Mouse (Mus musculus) Patski (cell line): ENCODE data around the gene Rpa2. TPM values are rescaled to one million over a fixed set of nuclear protein-coding genes. Genes with fewer than 3 reads are reported as not detected.

Source experiments
- ATAC-seq: fragments of 100-300 bp; one replicate; pipeline ENCODE4 v1.8.0; 2021
- CTCF ChIA-PET: fragments of 350-600 bp; sonication (Branson Sonifier 250); formaldehyde crosslinking; loops from one replicate; lab custom pipeline; 2022; ENCODE audit warnings: inconsistent platforms; lab: Charles Lee
- POLR2A ChIA-PET: fragments of 350-600 bp; sonication (Branson Sonifier 250); formaldehyde crosslinking; loops from one replicate; lab custom pipeline; 2022; ENCODE audit warnings: antibody characterized with exemption, inconsistent platforms; lab: Charles Lee
- DNase-seq: peaks from one replicate; pipeline ENCODE4 v3.0.0-alpha.2; 2011; ENCODE audit warnings: low read depth, low spot score
- H3K27me3 ChIP-seq: fragments of 371-371 bp; one replicate; pipeline ENCODE4 v1.5.1; 2021
- CTCF ChIP-seq: fragments of 100-300 bp; IDR thresholded peaks from one replicate; pipeline ENCODE4 v1.5.1; 2021
- in situ Hi-C: fragments of 300-500 bp; cut with MboI; formaldehyde crosslinking; loops from 3 replicates; pipeline ENCODE4 v1.11.1; 2018; ENCODE audit warnings: low pct_unique_long_range_greater_than_20kb, mixed read lengths
- polyA plus RNA-seq: library from polyadenylated mRNA; unstranded; gene quantifications from one replicate; pipeline ENCODE4 v1.2.3, GENCODE M21; 2021

The Rpa2 gene
- polyA plus RNA-seq, 1 experiment from 2014 or later, result 15.5 TPM

DNA sequence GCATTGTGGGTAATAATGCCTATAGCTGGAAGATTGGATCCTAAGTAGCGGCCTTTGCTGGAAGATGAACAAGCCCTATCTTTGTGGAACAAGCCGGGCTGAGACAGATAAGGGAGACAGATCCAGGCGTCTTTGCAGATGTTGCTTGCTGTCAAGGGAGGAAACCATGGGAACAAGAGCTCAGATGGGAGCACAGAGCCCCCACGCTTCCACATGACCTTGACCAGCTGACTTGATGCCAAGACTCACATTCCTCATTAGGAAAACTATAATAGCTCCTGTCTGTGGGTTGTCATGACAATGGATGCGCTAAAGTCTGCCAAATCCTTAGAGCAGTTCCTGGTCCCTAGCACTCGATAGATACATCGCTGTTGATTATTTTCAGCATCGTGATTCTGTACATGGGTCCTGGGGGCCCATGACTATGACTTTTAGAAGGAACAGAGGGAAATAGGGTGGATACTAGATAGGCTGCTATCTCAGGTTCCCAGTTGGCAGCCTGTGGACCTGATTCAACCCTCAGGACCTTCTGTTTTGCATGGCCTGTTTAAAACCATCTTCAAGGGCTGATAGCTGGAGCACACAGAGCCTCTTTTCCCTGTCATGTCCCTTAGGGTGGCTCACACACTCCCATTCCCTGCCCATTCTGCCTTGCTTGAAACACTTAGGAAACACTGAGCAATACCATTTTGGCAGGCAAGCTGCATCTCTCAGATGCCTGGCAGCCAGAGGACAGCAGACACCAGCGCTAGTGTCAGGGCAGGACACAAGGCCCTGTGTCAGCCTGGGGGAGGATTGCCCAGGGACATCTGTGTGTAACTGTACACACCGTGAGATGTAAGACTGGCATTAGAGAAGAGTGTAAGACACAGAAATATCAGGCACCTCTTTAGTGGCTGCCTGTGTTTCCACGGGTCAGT, 23.9 kb upstream of the Rpa2 start:
- no peak for ATAC-seq
- no peak for TF ChIP-seq CTCF
- no peaks in the 10 kb centered on the region for H3K27me3 ChIP-seq
- no peak for DNase-seq
- ChIA-PET CTCF (no interaction called here), POLR2A (no interaction called here)
- in situ Hi-C loops, result no loop called here

DNA sequence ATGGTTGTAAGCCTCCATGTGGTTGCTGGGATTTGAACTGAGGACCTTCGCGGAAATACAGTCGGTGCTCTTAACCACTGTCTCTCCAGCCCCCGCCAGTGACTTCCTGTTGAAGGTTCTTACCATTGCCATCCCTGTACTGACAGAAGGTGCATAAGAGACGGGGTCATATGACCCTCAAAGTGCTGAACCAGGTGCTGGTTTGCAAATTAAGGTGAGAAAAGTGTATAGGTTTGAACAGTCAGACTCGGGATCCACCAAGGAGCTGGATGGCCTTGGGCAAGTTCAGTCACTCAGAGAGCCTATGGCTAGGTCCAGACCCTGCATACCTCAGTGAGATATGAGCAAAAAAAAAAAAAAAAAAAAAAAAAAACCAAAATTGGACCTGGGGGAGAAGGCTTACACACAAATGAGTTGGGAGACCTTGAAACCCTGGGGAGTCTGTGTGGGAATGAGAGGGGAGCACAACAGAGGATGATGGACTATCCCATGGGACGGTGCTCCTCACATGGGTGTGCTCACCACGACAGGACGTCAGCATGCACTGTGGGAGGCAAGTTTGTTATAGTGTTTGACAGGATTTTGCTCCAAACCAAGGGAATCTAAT, 21.1 kb upstream of the Rpa2 start:
- in situ Hi-C loops, result no loop called here
- TF ChIP-seq CTCF, result no peak
- CTCF ChIA-PET, result no interaction called here
- ATAC-seq (no peak), DNase-seq (no peak)
- no peaks in the 10 kb centered on the region for H3K27me3 ChIP-seq
- POLR2A ChIA-PET, result no interaction called here

DNA sequence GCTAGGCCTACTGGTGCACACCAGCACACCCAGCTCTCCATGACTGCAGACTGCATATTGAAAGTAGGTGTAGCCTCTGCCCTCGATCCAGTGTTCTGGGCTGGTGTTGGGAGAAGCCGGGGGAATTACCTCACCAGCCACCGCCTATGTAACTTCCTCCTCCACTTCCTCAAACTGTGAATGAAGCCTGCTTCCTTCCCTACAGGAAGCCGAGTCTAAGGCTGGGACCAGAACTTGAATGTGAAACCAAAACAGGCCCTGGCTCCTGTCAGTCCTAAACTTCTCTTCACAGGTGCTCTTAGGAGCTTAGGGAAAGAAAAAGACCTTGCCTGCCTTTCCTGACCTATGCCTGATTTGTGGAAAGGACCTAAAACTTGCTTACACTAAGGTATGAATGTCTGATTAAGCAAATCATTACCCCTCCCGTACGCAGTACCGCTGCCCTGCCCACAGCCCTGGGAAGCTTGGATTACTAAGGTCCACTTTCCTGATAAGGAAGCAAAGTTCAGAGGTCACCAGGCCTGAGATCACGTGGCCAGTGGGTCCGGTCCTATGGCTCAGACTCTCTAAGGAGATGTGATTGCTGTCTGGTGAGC, 20.4 kb upstream of the Rpa2 start:
- in situ Hi-C loops, result no loop called here
- no peak for ATAC-seq
- no peaks in the 10 kb centered on the region for H3K27me3 ChIP-seq
- no peak for DNase-seq
- POLR2A ChIA-PET, result no interaction called here
- CTCF ChIA-PET, result interaction anchor here (0.9 kb wide), 1 partner anchor 24 kb away, joined by 3 read pairs; no protein-coding TSS in a partner anchor
- TF ChIP-seq CTCF, result no peak

DNA sequence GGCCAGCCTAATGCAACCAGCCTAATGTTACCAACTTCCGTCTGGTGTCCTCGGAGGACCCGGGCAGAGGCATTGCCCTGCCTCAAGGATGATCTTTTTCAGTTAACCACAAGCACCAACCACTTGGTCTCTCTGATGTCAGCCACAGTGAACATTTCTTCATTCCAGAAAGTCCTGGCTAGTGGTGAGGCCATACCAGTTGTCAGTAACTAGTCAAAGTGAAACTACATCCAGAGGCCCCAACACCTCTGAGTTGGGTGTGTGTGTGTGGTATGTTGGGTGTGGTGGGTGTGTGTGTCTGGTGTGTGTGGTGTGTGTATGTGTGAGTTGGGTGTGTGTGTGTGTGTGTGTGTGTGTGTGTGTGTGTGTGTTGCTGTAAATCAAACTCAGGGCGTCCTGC, 19.4 kb upstream of the Rpa2 start:
- TF ChIP-seq CTCF, result no peak
- no peak for DNase-seq
- no peaks in the 10 kb centered on the region for H3K27me3 ChIP-seq
- no peak for ATAC-seq
- CTCF ChIA-PET, result no interaction called here
- in situ Hi-C loops, result no loop called here
- POLR2A ChIA-PET, result no interaction called here

DNA sequence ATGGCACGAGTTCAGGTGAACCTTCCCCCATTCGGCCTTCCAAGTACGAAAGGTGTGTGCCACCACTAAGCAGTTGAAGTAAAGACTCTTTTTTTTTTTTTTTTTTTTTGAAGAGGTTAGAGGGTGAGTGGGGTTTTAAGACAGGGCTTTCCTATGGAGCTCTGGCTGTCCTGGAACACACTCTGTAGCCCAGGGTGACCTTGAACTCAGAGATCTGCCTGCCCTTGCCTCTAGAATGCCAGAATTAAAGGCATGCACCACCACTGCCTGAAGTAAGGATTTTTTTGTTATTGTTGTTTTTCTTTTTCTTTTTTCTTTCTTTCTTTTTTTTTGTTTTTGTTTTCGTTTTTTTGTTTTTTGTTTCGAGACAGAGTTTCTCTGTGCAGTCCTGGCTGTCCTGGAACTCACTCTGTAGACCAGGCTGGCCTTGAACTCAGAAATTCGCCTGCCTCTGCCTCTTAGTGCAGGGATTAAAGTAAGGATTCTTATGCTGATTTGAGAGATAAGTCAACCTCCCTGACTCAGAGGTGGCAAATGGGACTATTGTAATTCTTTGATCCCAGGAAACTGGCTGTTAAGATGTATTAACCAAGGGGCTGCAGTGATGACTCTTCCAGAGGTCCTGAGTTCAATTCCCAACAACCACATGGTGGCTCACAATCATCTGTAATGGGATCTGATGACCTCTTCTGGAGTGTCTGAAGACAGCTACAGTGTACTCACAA, 18.7 kb upstream of the Rpa2 start:
- POLR2A ChIA-PET, result no interaction called here
- no peaks in the 10 kb centered on the region for H3K27me3 ChIP-seq
- in situ Hi-C loops, result no loop called here
- TF ChIP-seq CTCF, result no peak
- CTCF ChIA-PET, result no interaction called here
- no peak for ATAC-seq
- no peak for DNase-seq

DNA sequence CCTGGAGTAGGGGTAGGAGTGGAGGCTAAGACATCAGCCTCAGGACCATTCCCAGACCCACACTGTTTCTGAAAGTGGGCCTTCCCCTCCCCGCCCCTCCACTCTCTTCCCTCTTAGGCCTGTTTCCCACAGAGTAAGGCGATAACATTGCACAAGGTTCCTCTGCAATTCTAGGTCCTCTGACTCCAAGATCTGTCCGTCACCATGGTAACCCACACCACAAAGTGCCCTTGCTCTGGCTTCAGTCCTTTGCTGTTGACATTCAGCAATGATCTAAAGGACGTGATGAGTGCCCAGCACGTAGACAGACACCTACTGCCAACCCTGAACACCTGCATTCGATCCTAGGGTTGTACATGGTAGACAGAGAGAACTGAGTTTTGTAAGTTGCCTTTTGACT, 15.1 kb upstream of the Rpa2 start:
- TF ChIP-seq CTCF, result no peak
- in situ Hi-C loops, result no loop called here
- ATAC-seq (no peak), DNase-seq (no peak)
- no peaks in the 10 kb centered on the region for H3K27me3 ChIP-seq
- CTCF ChIA-PET, result no interaction called here
- POLR2A ChIA-PET, result no interaction called here

DNA sequence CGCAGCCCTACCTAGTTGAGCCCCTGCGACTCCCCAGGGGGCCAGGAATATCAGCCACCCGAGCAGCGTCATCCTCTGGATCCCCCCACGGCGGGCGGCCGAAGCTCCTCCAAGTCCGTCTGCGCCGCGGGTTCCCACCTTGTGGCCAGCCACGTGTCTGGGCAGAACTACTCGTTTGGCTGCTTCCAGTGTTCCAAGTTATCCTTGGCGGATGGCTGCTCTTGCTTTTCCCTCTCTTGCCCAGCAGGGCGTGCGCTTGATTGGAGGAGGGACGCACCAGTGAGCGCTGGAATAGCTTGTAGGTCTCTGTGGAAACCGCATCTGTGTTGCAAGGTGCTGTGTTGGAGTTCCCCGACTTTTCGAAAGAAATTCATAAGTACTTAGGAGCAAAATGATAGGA, 11.2 kb upstream of the Rpa2 start, which contains the start of gene Smpdl3b:
TSS of gene Smpdl3b (minus strand) at position 279 of the 400 bp plus-strand sequence.
- ATAC-seq, result peak; percentile 92
- peak; percentile 66 for DNase-seq
- ChIA-PET CTCF (interaction anchor here (1.5 to 2.1 kb wide), 3 partner anchors 12 to 67 kb away, joined by 4 to 7 read pairs (median 5); partner anchors contain the start of gene Rpa2), POLR2A (no interaction called here)
- in situ Hi-C loops, result no loop called here
- peak; percentile 36 for TF ChIP-seq CTCF
- H3K27me3 ChIP-seq, result no peaks in the 10 kb centered on the region

DNA sequence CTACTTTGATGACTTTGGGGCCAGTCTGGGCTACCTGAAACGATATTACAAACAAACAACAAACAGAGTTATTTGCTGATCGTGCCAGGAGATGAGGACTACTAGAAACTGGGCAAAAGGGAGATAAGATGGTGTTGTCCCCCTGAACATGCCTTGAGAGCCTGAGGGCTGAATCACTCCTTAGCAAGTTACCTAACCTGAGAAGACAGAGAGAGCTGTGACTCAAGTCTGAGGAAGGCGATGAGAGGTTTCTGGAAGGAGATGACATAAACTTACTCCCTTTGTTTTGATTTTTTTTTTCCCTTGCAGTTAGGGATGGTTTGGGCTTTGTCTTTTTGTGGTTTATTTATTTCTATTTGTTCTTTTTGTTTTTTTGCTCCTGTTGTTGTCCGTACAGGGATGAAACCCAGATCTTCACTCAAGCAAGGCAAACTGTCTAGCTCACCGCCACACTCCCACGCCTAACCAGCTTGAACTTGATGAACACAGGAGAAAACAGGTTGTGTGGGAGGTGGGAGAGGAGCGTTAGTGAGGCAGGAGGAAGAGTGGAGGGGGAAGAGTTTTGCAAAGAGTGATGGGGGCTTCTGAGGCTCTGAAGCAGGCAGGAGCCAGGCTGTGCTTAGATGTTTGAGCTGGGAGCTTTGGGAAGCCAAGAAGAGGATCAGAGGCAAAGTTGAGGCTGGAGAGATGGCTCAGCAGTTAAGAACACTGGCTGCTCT, 10.3 kb upstream of the Rpa2 start:
- peak; percentile 69 for ATAC-seq
- CTCF ChIA-PET, result interaction anchor here (1.5 to 2.1 kb wide), 3 partner anchors 11 to 66 kb away, joined by 4 to 7 read pairs (median 5); partner anchors contain the start of gene Rpa2
- POLR2A ChIA-PET, result no interaction called here
- no peak for TF ChIP-seq CTCF
- in situ Hi-C loops, result no loop called here
- peak; percentile 28 for DNase-seq
- H3K27me3 ChIP-seq, result no peaks in the 10 kb centered on the region

DNA sequence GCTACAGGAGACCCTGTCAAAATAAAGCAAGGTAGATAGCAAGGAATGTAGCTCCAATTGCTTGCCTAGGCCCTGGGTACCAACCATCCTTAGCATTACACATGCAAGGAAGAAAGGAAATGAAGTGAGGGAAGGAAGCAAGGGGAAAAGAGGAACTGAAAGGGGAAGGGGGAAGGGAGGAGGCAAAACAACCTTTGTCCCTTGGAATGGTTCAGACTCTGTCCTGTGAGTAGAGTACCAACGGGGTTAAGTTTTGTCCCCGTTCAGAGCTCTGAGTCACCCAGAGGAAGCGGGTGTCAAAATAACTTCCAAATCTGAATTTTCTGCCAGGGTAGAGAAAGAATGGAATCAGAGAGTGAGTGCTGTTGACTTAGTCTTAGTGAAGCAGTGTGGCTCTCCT, 7.8 kb upstream of the Rpa2 start:
- ChIA-PET CTCF (no interaction called here), POLR2A (no interaction called here)
- ATAC-seq (no peak), DNase-seq (no peak)
- TF ChIP-seq CTCF, result no peak
- in situ Hi-C loops, result no loop called here
- no peaks in the 10 kb centered on the region for H3K27me3 ChIP-seq

DNA sequence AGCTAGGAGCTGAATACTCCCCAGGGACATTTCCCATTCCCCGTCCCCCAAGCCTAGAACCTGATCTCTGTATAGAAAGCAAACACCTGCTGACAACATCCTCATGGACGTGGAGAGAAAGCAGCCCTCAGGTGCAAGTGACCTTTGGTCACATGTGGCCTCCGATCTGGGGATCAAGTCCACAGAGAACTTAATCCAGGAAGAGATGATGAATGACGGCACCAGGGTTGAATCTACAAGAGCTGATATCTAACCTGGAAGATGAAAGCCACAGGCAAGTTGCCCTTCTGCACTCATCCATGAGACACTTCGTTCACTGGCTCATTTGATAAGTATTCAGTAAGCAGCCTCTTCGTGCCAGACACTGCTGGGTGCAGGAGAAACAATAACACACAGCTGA, 5.5 kb upstream of the Rpa2 start:
- POLR2A ChIA-PET, result no interaction called here
- H3K27me3 ChIP-seq, result no peaks in the 10 kb centered on the region
- TF ChIP-seq CTCF, result no peak
- CTCF ChIA-PET, result interaction anchor here (0.9 kb wide), 1 partner anchor 39 kb away, joined by 3 read pairs; no protein-coding TSS in a partner anchor
- ATAC-seq (no peak), DNase-seq (no peak)
- in situ Hi-C loops, result no loop called here
